Mouse (Mus musculus) kidney, embryonic 16.5 days (tissue): ENCODE results near the gene Gpr150. TPM values are rescaled to one million over a fixed set of nuclear protein-coding genes. Genes with fewer than 3 reads are reported as not detected.
A peak's percentile ranks its signal among the peaks of the same experiment; 100 is the strongest.

Source experiments
- ATAC-seq: fragments of 200-750 bp; cut with Nextera tagmentation; 2 replicates; pipeline ENCODE4 v1.8.0; 2017; ENCODE audit warnings: moderate TSS enrichment; ENCODE audit not compliant: low FRiP score, low TSS enrichment
- H3K27ac ChIP-seq: fragments of 300-500 bp; sonication (generic); 2 replicates; pipeline ENCODE4 v1.5.1; 2014; ENCODE audit warnings: low read length
- H3K27me3 ChIP-seq: fragments of 300-500 bp; sonication (generic); 2 replicates; pipeline ENCODE4 v1.6.1; 2014; ENCODE audit warnings: low read length, control low read depth, mixed read lengths; ENCODE audit not compliant: insufficient read depth
- H3K36me3 ChIP-seq: fragments of 300-500 bp; sonication (generic); 2 replicates; pipeline ENCODE4 v1.6.1; 2014; ENCODE audit warnings: low read length, control low read depth, mixed read lengths; ENCODE audit not compliant: insufficient read depth
- H3K4me1 ChIP-seq: fragments of 300-500 bp; sonication (generic); 2 replicates; pipeline ENCODE4 v1.6.1; 2014; ENCODE audit warnings: low read length, control low read depth, mixed read lengths; ENCODE audit not compliant: insufficient read depth
- H3K4me2 ChIP-seq: fragments of 300-500 bp; sonication (generic); replicated peaks from 2 replicates; pipeline ENCODE4 v1.6.1; 2014; ENCODE audit warnings: low read depth, low read length
- H3K4me3 ChIP-seq: fragments of 300-500 bp; sonication (generic); 2 replicates; pipeline ENCODE4 v1.5.1; 2014; ENCODE audit warnings: mild to moderate bottlenecking, low read length
- H3K9ac ChIP-seq: fragments of 300-500 bp; sonication (generic); replicated peaks from 2 replicates; pipeline ENCODE4 v1.6.1; 2014; ENCODE audit warnings: low read length
- H3K9me3 ChIP-seq: fragments of 300-500 bp; sonication (generic); 2 replicates; pipeline ENCODE4 v1.6.1; 2016; ENCODE audit warnings: low read length, control low read depth
- WGBS: fragments of 180-500 bp; shearing (Covaris S2); extraction: QIAGEN DNeasy Blood & Tissue Kit; methylation state at CpG from one replicate; pipeline ENCODE4 v1.1.7; 2014; 5-methylcytosine and 5-hydroxymethylcytosine counted together
- polyA plus RNA-seq: library from polyadenylated mRNA; unstranded; fragments of >200 nt; fragmentation: Nextera tagmentation; extraction: Ambion mirVana; gene quantifications from 2 replicates; pipeline ENCODE4 v1.2.1, GENCODE M21; 2015

Gene Gpr150
- polyA plus RNA-seq = 0.49 and 0.56 TPM in 2 replicates

GRCm38 (mm10) chr13:76056896-76057266 lies at the start of gene Gpr150:
TSS of gene Gpr150 (minus strand) at chr13:76056996.
- 13% methylated on average over 10 of the region's 10 CpGs for WGBS
- Histone ChIP-seq H3K36me3 (no peaks in the 10 kb centered on the region), H3K27me3 (peaks cover 46% of the 10 kb centered on the region), H3K9me3 (no peaks in the 10 kb centered on the region), H3K4me1 (peaks cover 17% of the 10 kb centered on the region), H3K27ac (no peak within 1 kb of the TSS), H3K4me3 (peak within 1 kb of the TSS; percentile 48), H3K4me2 (peak within 1 kb of the TSS; percentile 94), H3K9ac (peak within 1 kb of the TSS; percentile 58)
- ATAC-seq = no peak

GRCm38 (mm10) chr13:76101989-76102388 lies 45.2 kb upstream of the Gpr150 start:
- Histone ChIP-seq H3K36me3 (peaks cover 8% of the 10 kb centered on the region; the same call in 1 of the 2 replicates), H3K4me1 (peaks cover 4% of the 10 kb centered on the region; the same call in 1 of the 2 replicates), H3K9me3 (no peaks in the 10 kb centered on the region), H3K4me3 (no peak overlapping the region), H3K27ac (no peak overlapping the region), H3K27me3 (no peaks in the 10 kb centered on the region), H3K4me2 (no peak overlapping the region), H3K9ac (no peak overlapping the region)
- WGBS = 84% methylated on average over 2 of the region's 2 CpGs
- no peak for ATAC-seq

- peak; percentile 97 for ATAC-seq
- Histone ChIP-seq H3K27ac (peak within 1 kb of the TSS; percentile 89), H3K4me3 (peak within 1 kb of the TSS; percentile 83), H3K36me3 (peaks cover 11% of the 10 kb centered on the region; the same call in 1 of the 2 replicates), H3K9ac (peak within 1 kb of the TSS; percentile 82), H3K4me1 (peaks cover 4% of the 10 kb centered on the region; the same call in 1 of the 2 replicates), H3K4me2 (peak within 1 kb of the TSS; percentile 69), H3K27me3 (no peaks in the 10 kb centered on the region), H3K9me3 (no peaks in the 10 kb centered on the region)
- WGBS = under 1% methylated on average over 34 of the region's 34 CpGs
These were observed 41.9 kb upstream of the Gpr150 start, which contains the start of the genes Arsk and Ttc37 for GRCm38 (mm10) chr13:76098493-76099303. TSS of gene Arsk (minus strand) at chr13:76098660. TSS of gene Ttc37 (plus strand) at chr13:76098734.

- peak overlapping the region; percentile 63 for H3K4me2 ChIP-seq
- H3K36me3 ChIP-seq = peaks cover 6% of the 10 kb centered on the region; the same call in 1 of the 2 replicates
- H3K27ac ChIP-seq = peak overlapping the region; percentile 89
- WGBS = 3% methylated on average over 16 of the region's 16 CpGs
- peaks cover 4% of the 10 kb centered on the region; the same call in 1 of the 2 replicates for H3K4me1 ChIP-seq
- no peaks in the 10 kb centered on the region for H3K27me3 ChIP-seq
- H3K9ac ChIP-seq = peak overlapping the region; percentile 72
- no peaks in the 10 kb centered on the region for H3K9me3 ChIP-seq
- peak overlapping the region; percentile 83 for H3K4me3 ChIP-seq
- peak; percentile 87 for ATAC-seq
These were observed 41.3 kb upstream of the Gpr150 start for GRCm38 (mm10) chr13:76098116-76098492.

- 76% methylated on average over 1 of the region's 1 CpGs for WGBS
- no peaks in the 10 kb centered on the region for H3K27me3 ChIP-seq
- 0 out of 2 replicates have a peak, but pooled peaks cover 2% of the 10 kb centered on the region for H3K36me3 ChIP-seq
- H3K4me3 ChIP-seq = no peak overlapping the region
- H3K9me3 ChIP-seq = no peaks in the 10 kb centered on the region
- no peak overlapping the region for H3K27ac ChIP-seq
- H3K9ac ChIP-seq = no peak overlapping the region
- ATAC-seq = no peak
- no peak overlapping the region for H3K4me2 ChIP-seq
- no peaks in the 10 kb centered on the region for H3K4me1 ChIP-seq
These were observed 17.5 kb upstream of the Gpr150 start for GRCm38 (mm10) chr13:76074323-76074722.

- peaks cover 4% of the 10 kb centered on the region; the same call in 1 of the 2 replicates for H3K36me3 ChIP-seq
- no peak overlapping the region for H3K27ac ChIP-seq
- H3K4me2 ChIP-seq = no peak overlapping the region
- H3K9ac ChIP-seq = no peak overlapping the region
- H3K4me3 ChIP-seq = no peak overlapping the region
- peak; percentile 76 for ATAC-seq
- no peaks in the 10 kb centered on the region for H3K27me3 ChIP-seq
- 75% methylated on average over 13 of the region's 13 CpGs for WGBS
- H3K4me1 ChIP-seq = no peaks in the 10 kb centered on the region
- no peaks in the 10 kb centered on the region for H3K9me3 ChIP-seq
These were observed 7.7 kb upstream of the Gpr150 start for GRCm38 (mm10) chr13:76064363-76064945.

GRCm38 (mm10) chr13:76063548-76063947 lies 6.8 kb upstream of the Gpr150 start:
- Histone ChIP-seq H3K36me3 (peaks cover 4% of the 10 kb centered on the region; the same call in 1 of the 2 replicates), H3K27me3 (no peaks in the 10 kb centered on the region), H3K4me3 (no peak overlapping the region), H3K27ac (no peak overlapping the region), H3K4me1 (no peaks in the 10 kb centered on the region), H3K9ac (no peak overlapping the region), H3K9me3 (no peaks in the 10 kb centered on the region), H3K4me2 (no peak overlapping the region)
- WGBS = 61% methylated on average over 4 of the region's 4 CpGs
- ATAC-seq = no peak

- H3K36me3 ChIP-seq = peaks cover 4% of the 10 kb centered on the region; the same call in 1 of the 2 replicates
- no peak overlapping the region for H3K4me2 ChIP-seq
- no peak for ATAC-seq
- H3K4me1 ChIP-seq = no peaks in the 10 kb centered on the region
- no peaks in the 10 kb centered on the region for H3K9me3 ChIP-seq
- 87% methylated on average over 3 of the region's 3 CpGs for WGBS
- no peak overlapping the region for H3K27ac ChIP-seq
- no peak overlapping the region for H3K9ac ChIP-seq
- peaks cover 7% of the 10 kb centered on the region for H3K27me3 ChIP-seq
- no peak overlapping the region for H3K4me3 ChIP-seq
These were observed 5.8 kb upstream of the Gpr150 start for GRCm38 (mm10) chr13:76062569-76062968.

- H3K27ac ChIP-seq = no peak overlapping the region
- H3K27me3 ChIP-seq = peaks cover 12% of the 10 kb centered on the region
- no peak overlapping the region for H3K9ac ChIP-seq
- no peak overlapping the region for H3K4me3 ChIP-seq
- no peak for ATAC-seq
- H3K4me1 ChIP-seq = no peaks in the 10 kb centered on the region
- peaks cover 4% of the 10 kb centered on the region; the same call in 1 of the 2 replicates for H3K36me3 ChIP-seq
- H3K4me2 ChIP-seq = no peak overlapping the region
- H3K9me3 ChIP-seq = no peaks in the 10 kb centered on the region
- 84% methylated on average over 3 of the region's 3 CpGs for WGBS
These were observed 5.3 kb upstream of the Gpr150 start for GRCm38 (mm10) chr13:76062126-76062525.
